Mouse (Mus musculus) MEL (cell line): ENCODE results near the gene Gm12355.

Experiments
- CTCF ChIP-seq, 3 experiments: IDR thresholded peaks in 2 of 3; conservative IDR thresholded peaks in 1 of 3; 2 replicates each; pipeline ENCODE4 v1.5.1; 2011 to 2012; ENCODE audit warnings: low read length in 3 of 3, low read depth in 2 of 3, mild to moderate bottlenecking in 2 of 3, improper control_type of control experiment in 1 of 3, inconsistent platforms in 1 of 3, mixed read lengths in 1 of 3, moderate library complexity in 1 of 3; ENCODE audit not compliant: control insufficient read depth in 1 of 3, insufficient read depth in 1 of 3, poor library complexity in 1 of 3, severe bottlenecking in 1 of 3
- HCFC1 ChIP-seq: IDR thresholded peaks from 2 replicates; pipeline ENCODE4 v1.6.1; 2012; ENCODE audit warnings: low read depth, mild to moderate bottlenecking, inconsistent platforms, low read length, improper control_type of control experiment, moderate library complexity
- POLR2AphosphoS2 ChIP-seq: IDR thresholded peaks from 2 replicates; pipeline ENCODE4 v1.6.1; 2011; ENCODE audit warnings: low read length, improper control_type of control experiment
- TBP ChIP-seq: IDR thresholded peaks from 2 replicates; pipeline ENCODE4 v1.8.0; 2011; ENCODE audit warnings: low read depth, low read length, improper control_type of control experiment

DNA sequence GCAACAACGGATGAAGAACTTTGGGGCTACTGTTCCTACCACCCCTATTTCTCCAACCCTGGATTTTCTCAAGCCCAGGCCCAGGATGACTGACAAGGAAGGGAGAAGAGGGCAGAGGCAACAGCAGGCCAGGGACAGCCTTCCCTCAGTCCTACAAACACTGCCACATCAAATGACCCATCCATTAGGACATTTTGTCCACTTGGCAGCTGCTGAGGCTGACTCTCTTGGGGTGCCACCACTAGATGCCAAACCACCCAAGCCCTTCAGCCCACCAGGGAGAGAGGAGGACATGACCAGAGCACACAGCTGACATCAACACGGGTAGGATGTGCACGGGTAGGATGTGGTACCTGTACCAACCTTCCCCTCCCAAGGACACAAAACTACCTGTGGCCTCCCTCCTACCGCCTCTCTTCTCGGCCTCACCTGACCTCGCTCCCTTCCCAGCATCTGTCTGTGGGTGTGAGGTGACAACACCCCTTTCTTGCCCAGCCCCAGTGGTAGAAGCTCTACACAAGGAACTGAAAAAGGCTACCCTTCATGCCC is 40.8 kb downstream of the Gm12355 start:
- no peak for TF ChIP-seq HCFC1
- TF ChIP-seq POLR2AphosphoS2 = no peak
- TF ChIP-seq CTCF (IDR thresholded peaks at IDR 0.05 in 2 of 3, conservative IDR thresholded peaks at IDR 0.05 in 1 of 3; ENCODE audit: control insufficient read depth in 1 of 3, insufficient read depth in 1 of 3, low read depth in 2 of 3, low read length in 3 of 3, poor library complexity in 1 of 3, severe bottlenecking in 1 of 3) = no peak
- TF ChIP-seq TBP = no peak
